Mouse (Mus musculus) gastrocnemius, postnatal 36 days (tissue): ENCODE measurements at regions not wholly inside any gene's neighbourhood (a gene's known extent, or its start where the extent isn't known, plus 50 kb on each side); places are given as distances from the start of the nearest gene placed in this dataset.

Experiments
- DNase-seq, 2 experiments: peaks; one replicate each; pipeline ENCODE4 v3.0.0; 2022
- intact Hi-C: fragments of 180-260 bp; cut with DNase I; formaldehyde crosslinking; loops from one replicate; pipeline ENCODE4 v1.15.1; 2025

DNA sequence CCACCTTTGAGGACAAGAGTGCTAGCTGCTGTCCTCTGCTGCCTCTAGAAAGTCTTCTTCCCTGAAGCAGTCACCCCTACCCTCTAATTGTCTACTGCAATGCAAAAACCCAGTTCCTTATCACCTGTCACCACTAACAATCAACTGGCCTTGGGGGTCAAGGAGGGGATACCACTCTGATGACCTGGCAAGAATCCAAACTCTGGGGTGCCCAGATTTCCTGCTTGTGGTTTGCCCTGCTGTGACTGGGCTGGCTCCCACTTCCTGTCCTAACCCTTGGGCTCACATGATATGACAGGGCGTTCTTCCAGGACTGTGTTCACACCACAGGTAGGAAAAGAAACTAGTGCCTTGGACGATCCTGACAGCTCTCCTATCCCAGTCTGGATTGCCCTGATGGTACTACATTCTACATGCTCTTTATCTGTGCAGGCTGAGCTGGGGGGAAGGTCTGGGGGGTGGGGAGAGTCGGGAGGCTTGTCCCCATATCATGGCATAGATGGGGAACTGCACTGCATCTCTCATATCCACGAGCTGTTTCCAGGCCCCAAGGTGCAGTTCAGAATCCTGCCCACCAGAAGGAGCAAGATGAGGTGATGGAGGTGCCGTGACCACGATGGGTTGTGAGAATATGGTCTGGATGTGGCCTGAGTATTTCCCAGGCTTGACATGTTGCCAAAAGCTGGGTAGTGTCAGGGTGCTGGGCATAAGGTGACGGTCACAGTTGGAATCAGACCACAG lies 81.0 kb downstream of the Maf start:
- intact Hi-C loops: loop anchor here (5.0 kb wide), 1 partner anchor 34 kb away; no protein-coding TSS in a partner anchor
- no peak for DNase-seq

- DNase-seq: no peak
- intact Hi-C loops: loop anchor here (5.0 kb wide), 1 partner anchor 33 kb away; no protein-coding TSS in a partner anchor
Measured at GRCm38 (mm10) chr8:115625072-115625471, 82.5 kb downstream of the Maf start.

- intact Hi-C loops: no loop called here
- DNase-seq: no peak
Measured at GRCm38 (mm10) chr8:115618049-115618760, 89.4 kb downstream of the Maf start.

DNA sequence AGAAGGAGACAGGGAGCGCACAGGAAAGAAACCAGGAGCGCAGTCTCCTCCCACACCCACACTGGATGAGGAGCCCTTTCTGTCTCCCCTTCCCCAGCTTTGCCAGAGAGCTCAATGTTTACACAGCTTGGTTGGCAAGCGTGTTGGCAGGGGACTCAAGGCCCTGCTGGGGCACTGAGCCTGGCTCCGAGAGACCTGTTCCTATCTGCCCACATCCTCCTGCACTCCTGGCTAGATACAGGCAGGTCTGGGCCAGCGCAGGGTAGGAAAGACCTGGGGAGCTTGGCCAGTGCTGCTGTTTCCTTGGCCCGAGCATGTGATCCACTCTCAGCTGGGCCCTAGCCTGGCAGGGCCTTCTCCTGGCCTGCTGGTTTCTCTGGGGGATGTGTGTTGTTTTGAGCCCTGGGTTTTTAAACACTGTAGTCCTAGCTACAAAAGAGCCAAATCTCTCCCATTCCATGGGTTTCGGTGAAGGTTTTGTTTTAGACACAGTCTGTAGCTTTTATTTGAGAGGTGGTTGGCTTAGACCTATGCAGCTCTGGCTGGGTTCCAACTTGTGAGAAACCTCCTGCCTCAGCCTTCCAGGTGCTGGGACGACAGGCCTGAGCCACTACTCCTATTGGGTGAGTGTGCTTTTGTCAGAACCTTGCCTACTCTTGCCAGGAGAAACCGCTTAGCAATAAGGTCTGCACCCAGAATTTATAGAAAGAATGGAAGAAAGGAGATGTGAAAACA lies 90.6 kb downstream of the Maf start:
- peak in 1 of 2 experiments; percentile 18 for DNase-seq
- intact Hi-C loops: no loop called here

DNA sequence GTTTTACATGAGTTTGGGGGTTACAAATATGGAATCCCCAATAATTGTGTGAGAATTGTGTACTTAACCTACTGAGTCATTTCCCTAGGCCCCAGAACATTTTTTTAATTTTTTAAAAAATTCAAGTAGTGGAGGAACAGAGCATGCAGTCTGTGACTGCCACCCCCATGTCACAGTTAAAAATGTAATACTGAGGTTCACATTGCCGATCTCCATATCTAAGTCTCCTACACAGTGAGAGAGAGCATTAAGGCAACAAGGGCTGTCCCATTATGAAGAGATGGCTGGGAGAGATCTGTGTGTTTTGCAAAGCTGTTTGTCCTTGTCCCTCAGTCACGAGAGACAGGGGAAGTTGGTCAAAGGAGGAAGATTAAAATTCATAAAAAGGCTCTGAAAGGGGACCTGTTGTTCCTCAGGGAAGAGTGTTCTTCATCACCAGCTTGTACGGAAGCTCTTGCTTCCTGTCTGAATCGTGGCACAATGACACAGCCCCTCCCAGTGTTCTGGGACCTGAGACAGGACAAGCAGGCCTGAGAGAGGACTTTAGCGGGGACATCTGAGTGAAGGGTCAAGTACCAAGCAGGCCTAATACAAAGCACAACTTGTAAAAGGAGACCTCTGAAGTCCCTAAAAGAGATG lies 93.5 kb downstream of the Maf start:
- intact Hi-C loops: no loop called here
- no peak for DNase-seq

- intact Hi-C loops: no loop called here
- DNase-seq: no peak
Measured at GRCm38 (mm10) chr8:115612119-115612518, 95.5 kb downstream of the Maf start.

DNA sequence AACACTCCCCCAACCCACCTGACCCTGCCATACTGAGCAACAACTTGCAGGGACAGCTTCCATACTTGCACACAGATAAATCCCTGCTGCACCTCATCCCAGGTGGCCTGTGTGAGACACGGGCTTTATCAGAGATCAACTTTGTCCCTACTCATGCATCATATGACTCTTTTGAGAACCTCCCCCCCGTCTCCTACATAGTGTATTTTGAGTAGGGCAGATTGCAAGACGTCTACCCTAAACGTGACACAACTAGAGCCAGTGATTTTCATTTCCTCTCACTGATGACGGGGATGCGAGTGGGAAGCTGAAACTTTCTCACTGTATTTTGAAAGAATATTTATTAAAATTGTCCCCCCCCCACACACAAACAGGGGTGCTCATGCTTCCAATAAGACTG lies 107.8 kb downstream of the Maf start:
- intact Hi-C loops: no loop called here

GRCm38 (mm10) chr8:115597226-115597953 lies 110.2 kb downstream of the Maf start:
- DNase-seq: peak in 1 of 2 experiments; percentile 12
- intact Hi-C loops: no loop called here

More for the DNA sequence above, 107.8 kb downstream of the Maf start:
- DNase-seq: no peak

DNA sequence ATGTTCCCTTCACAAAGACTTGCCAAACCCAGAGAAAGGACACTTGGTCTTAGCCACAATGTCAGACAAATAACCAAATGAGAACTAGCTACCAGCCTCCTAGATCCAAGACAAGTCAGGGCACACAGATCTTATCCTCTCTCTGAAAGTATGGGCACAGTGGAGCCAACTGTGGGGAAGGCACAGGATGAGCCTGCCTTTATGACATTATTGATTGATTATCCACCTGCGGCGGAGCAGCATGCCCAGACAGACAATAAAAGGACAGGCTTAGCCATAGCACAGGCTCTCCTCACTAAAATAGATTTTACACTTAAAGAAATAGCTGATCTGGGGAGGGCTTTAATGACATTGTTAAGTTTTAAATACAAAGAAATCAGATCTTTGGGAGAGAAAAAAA lies 117.9 kb downstream of the Maf start:
- intact Hi-C loops: loop anchor here (5.0 to 10.0 kb wide), 2 partner anchors 38 to 115 kb away; partner anchors contain the start of gene Maf
- DNase-seq: no peak

GRCm38 (mm10) chr8:115589076-115589475 lies 118.5 kb downstream of the Maf start:
- intact Hi-C loops: loop anchor here (10.0 kb wide), 1 partner anchor 116 kb away; the partner anchor contains the start of gene Maf
- no peak for DNase-seq

DNA sequence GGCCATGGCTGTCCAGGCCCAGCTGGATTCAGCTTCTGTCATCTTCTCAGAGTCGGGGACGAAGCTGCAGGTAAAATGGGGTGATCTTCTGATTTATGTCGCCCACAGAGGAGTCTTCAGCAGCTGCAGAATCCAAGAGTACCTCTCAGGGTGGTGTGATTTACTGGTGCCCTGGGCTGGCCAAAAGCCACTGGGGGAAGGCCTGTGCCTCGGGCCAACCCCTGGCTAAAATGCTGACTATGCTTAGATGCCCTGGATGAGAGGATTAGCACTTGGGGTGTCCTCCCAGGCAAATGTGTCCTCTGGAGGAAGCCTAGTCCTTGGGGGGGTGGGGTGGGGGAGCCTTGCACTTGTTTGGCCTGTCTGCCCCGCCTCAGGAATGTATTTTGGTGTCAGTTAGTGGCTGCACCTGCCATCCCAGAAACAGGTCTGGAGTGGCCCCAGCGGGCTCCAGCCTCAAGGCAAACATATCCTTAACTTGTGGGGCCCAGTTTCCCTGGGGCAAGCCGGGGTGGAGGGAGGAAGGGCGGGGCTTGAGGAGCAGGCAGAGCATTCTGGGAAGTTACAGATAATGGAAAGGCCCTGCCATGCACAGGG lies 123.2 kb downstream of the Maf start:
- peak; percentile 45 to 60 for DNase-seq
- intact Hi-C loops: loop anchor here (10.0 kb wide), 1 partner anchor 120 kb away; the partner anchor contains the start of gene Maf

DNA sequence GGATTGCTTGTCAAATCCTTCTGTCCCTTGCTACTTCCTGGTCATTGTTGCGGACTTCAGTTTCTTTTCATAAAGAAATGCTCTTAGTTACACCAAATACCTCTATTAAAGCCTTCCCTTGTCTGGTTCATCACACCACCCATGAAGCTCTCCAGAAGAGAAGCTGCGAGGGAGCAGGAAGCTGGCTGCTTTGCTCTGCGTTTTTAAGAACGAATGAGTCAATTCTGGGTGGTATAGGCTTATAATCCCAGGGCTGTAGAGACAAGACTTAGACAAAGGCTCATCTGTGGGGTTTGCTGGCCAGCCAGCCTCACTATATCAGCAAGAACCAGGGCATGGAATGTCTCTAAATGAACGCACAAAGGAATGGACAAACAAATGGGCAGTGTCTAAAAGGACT lies 124.4 kb downstream of the Maf start:
- no peak for DNase-seq
- intact Hi-C loops: loop anchor here (10.0 kb wide), 1 partner anchor 122 kb away; the partner anchor contains the start of gene Maf

- intact Hi-C loops: loop anchor here (10.0 kb wide), 1 partner anchor 123 kb away; the partner anchor contains the start of gene Maf
- DNase-seq: no peak
Measured at GRCm38 (mm10) chr8:115581940-115582517, 125.6 kb downstream of the Maf start.

GRCm38 (mm10) chr8:115568394-115568793 lies 139.2 kb downstream of the Maf start:
- intact Hi-C loops: no loop called here
- DNase-seq: no peak

DNA sequence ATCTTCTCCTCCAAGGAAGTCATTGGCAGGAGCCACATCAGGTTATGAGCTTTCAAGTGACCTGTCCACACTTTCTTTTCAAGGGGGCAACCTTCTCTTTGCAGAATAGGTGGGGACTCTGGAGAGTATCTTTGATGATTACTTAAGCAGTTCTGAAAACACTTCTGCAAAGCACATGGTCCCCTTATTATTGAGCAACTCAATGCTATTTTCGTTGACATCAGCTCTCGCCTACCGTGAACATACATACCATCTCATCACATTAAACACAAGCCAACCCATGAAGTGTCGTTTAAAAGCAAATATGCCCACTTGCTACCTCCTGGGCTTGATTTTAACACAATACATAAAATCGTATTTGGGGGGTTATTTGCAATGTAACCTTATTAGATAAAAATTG lies 141.8 kb downstream of the Maf start:
- intact Hi-C loops: no loop called here
- no peak for DNase-seq

- DNase-seq: peak in 1 of 2 experiments; percentile 20
- intact Hi-C loops: no loop called here
Measured at GRCm38 (mm10) chr8:115562362-115562761, 145.2 kb downstream of the Maf start.

DNA sequence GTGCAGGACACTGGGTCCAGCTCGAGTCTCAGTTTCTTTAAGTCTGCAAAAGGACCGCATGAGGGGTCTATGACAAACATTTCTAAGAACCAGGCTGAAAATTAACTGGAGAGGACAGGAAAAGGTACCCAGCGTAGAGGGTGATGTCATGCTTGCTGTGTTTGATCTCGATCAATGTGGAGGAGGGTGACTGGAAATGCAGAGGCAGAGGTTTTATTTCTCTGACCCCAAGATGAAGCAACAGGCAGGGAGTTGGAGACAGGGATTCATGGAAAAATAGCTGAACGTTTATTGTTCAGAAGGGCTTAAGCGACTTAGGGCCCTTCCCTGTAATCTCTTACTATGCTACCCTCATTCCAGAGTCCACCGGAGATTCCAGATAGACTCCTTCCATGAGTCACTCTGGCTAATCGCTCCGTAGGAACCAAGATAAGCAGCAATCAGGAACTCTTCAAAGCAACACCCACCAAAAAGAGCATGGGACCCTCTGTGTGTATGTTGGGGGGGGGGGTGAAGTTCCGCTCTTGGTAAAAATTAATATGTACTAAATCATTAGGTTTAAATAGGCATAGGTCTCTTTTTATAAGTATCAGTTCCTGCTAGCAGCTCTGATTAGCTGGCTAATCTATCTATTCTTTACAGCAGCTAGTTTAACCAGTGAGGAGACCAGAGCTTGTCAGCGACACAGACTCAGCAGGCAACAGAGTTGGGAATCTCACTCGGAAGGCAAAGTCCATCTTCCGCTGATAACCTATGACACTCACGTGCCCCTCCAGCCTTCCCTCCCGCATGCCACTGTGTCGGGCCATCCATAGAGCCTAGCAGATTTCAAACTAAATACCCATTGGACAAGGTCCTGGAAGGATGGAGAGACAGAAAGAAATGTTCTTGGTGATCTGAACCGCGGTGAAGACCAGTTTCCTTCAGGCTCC lies 146.3 kb downstream of the Maf start:
- intact Hi-C loops: no loop called here

DNA sequence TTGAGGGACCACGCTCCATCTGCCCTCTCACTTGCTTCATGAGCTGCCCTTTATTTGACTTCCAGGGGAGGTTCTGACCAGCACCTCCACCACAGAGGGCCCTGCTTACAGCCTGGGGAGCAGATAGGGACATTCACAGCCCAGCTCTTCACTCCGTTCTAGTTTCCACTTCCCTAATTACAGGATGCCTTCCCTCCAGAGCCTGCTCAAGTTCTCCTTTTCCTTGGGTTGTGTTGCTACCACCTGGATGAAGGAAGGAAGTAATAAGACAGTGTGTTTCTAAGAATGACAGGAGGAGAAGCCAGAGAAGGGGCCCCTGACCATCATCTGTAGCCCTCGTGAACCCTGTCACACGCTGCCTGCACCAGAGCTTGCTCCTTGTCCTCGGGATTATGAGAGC lies 152.1 kb downstream of the Maf start:
- intact Hi-C loops: no loop called here
- no peak for DNase-seq

More for the DNA sequence above, 146.3 kb downstream of the Maf start:
- DNase-seq: no peak
